Mouse (Mus musculus) C2C12 (cell line): ENCODE data around the gene Onecut1. TPM values are rescaled to one million over a fixed set of nuclear protein-coding genes. Genes with fewer than 3 reads are reported as not detected.

Source experiments
- H3K27me3 ChIP-seq: one replicate; pipeline ENCODE4 v1.6.1; 2011; ENCODE audit not compliant: control insufficient read depth, insufficient read depth, insufficient read length
- H3K36me3 ChIP-seq: one replicate; pipeline ENCODE4 v1.6.1; 2011; ENCODE audit not compliant: control insufficient read depth, insufficient read depth
- H3K4me3 ChIP-seq: one replicate; pipeline ENCODE4 v1.5.1; 2011; ENCODE audit warnings: mild to moderate bottlenecking, control low read depth; ENCODE audit not compliant: poor library complexity, insufficient read depth, severe bottlenecking
- H3K79me2 ChIP-seq: one replicate; pipeline ENCODE4 v1.6.1; 2011; ENCODE audit not compliant: control insufficient read depth, insufficient read depth
- H3K79me3 ChIP-seq: one replicate; pipeline ENCODE4 v1.6.1; 2011; ENCODE audit warnings: low read depth, control low read depth
- H3ac ChIP-seq: one replicate; pipeline ENCODE3; 2011; ENCODE audit warnings: low read depth; ENCODE audit not compliant: control insufficient read depth, insufficient read length
- CEBPB ChIP-seq: IDR thresholded peaks from one replicate; pipeline ENCODE4 v1.6.1; 2011; ENCODE audit warnings: low read depth, mild to moderate bottlenecking, control low read depth, moderate library complexity
- CTCF ChIP-seq: IDR thresholded peaks from one replicate; pipeline ENCODE4 v1.5.1; 2011; ENCODE audit not compliant: control insufficient read depth, insufficient read depth, insufficient read length
- FOSL1 ChIP-seq: IDR thresholded peaks from one replicate; pipeline ENCODE4 v1.8.0; 2011; ENCODE audit warnings: mild to moderate bottlenecking, low read length; ENCODE audit not compliant: poor library complexity, insufficient read depth, severe bottlenecking
- MAX ChIP-seq: IDR thresholded peaks from one replicate; pipeline ENCODE4 v1.6.1; 2011; ENCODE audit warnings: mild to moderate bottlenecking, control low read depth
- MYOD1 ChIP-seq: IDR thresholded peaks from one replicate; pipeline ENCODE4 v1.6.1; 2011; ENCODE audit warnings: low read depth; ENCODE audit not compliant: control insufficient read depth, insufficient read length
- MYOG ChIP-seq: IDR thresholded peaks from one replicate; pipeline ENCODE4 v1.6.1; 2011; ENCODE audit not compliant: control insufficient read depth, insufficient read length; ENCODE audit errors: extremely low read depth
- USF1 ChIP-seq: IDR thresholded peaks from one replicate; pipeline ENCODE4 v1.6.1; 2011; ENCODE audit warnings: low read depth, mild to moderate bottlenecking, control low read depth, moderate library complexity
- polyA plus RNA-seq: library from polyadenylated mRNA; unstranded; fragments of >200 nt; fragmentation: generic; extraction: Trizol; gene quantifications from one replicate; pipeline ENCODE4 v1.2.1, GENCODE M21; 2012; ENCODE audit warnings: missing spikeins

Gene Onecut1
- polyA plus RNA-seq, 1 experiment, result 0.01 TPM

DNA sequence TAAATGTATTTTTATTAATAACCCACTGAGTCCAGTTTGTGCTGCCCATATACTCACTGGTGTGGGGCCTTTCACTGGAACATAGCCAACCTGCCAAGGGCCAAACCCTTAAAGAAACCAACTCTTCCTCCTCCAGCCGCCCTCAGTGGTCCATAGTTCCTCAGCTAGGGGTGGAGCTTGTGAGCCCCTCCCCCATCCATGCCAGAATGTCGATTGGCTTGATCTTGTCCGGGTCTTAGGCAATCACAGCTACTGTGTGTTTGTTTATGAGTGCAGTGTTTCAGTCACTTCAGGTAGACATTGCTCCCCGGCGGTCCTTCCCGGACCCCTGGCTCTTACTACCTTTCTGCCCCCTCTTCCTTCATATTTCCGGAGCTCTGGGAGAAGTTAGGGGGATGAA, 35.0 kb downstream of the Onecut1 start:
- no peaks in the 10 kb centered on the region for H3K36me3 ChIP-seq
- H3K4me3 ChIP-seq, result no peak overlapping the region

DNA sequence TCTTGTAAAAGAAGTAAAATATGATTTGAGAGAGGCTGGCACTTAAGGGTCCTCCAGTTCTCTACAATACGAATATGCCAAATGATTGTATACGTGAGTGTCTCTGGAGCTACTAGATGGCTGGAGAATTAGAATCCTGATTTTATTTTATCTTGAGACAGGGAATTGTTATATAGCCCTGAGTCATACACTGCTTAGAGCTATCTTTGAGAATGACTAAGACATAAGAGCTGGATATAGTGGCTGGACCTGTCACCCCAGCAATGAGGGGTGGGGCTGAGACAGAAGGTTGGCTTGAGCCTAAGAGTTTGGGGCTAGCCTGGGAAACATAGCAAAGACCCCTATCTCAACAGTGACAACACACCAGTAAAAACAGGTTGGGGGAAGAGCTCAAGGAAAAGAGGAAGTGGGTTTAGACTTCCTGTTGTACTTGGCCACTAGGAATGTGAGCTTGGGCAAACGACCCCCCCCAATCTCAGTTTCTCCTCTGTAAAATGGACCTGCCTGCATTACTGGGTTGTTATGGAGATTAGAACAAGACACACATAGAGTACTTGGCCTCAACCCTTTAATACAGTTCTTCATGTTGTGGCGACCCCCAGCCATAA, 35.8 kb downstream of the Onecut1 start:
- Histone ChIP-seq H3K36me3 (no peaks in the 10 kb centered on the region), H3K79me3 (no peaks in the 10 kb centered on the region)
- TF ChIP-seq CTCF (no peak), MYOG (no peak), USF1 (no peak), CEBPB (no peak), MAX (no peak), FOSL1 (no peak), MYOD1 (no peak)

More for the DNA sequence above, 35.0 kb downstream of the Onecut1 start:
- H3K27me3 ChIP-seq, result peaks cover 3% of the 10 kb centered on the region
- H3K79me3 ChIP-seq, result no peaks in the 10 kb centered on the region
- no peak overlapping the region for H3ac ChIP-seq
- TF ChIP-seq CTCF (no peak), MAX (no peak), USF1 (no peak), MYOD1 (no peak), MYOG (no peak), FOSL1 (no peak), CEBPB (no peak)
- H3K79me2 ChIP-seq, result no peaks in the 10 kb centered on the region

DNA sequence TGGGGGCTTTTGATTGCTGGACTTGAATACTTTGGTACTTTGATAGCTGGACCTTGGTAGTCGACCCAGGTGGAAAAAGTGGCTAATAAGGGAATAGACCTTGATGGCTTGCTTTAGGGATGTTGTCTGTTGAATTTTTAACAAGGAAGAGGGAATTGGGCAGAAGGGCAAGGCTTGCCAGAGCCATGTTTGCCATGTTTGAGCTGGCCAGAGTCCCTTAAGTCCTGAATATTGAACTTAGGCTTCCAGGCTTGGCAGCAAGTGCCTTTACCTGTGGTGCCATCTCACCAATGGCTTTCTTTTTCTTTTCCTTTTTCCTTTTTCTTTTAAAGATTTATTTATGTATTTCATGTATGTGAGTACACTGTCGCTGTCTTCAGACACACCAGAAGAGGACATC, 38.4 kb downstream of the Onecut1 start:
- H3K79me3 ChIP-seq, result no peaks in the 10 kb centered on the region
- H3K36me3 ChIP-seq, result no peaks in the 10 kb centered on the region
- no peak overlapping the region for H3K4me3 ChIP-seq
- no peak overlapping the region for H3ac ChIP-seq
- TF ChIP-seq CEBPB, result no peak
- TF ChIP-seq MYOD1, result no peak
- no peak for TF ChIP-seq MAX
- TF ChIP-seq USF1, result no peak
- no peak for TF ChIP-seq CTCF
- no peak for TF ChIP-seq MYOG
- TF ChIP-seq FOSL1, result no peak
- H3K27me3 ChIP-seq, result no peaks in the 10 kb centered on the region
- H3K79me2 ChIP-seq, result no peaks in the 10 kb centered on the region

More for the DNA sequence above, 35.8 kb downstream of the Onecut1 start:
- Histone ChIP-seq H3K79me2 (no peaks in the 10 kb centered on the region), H3ac (no peak overlapping the region), H3K27me3 (peaks cover 3% of the 10 kb centered on the region), H3K4me3 (no peak overlapping the region)

DNA sequence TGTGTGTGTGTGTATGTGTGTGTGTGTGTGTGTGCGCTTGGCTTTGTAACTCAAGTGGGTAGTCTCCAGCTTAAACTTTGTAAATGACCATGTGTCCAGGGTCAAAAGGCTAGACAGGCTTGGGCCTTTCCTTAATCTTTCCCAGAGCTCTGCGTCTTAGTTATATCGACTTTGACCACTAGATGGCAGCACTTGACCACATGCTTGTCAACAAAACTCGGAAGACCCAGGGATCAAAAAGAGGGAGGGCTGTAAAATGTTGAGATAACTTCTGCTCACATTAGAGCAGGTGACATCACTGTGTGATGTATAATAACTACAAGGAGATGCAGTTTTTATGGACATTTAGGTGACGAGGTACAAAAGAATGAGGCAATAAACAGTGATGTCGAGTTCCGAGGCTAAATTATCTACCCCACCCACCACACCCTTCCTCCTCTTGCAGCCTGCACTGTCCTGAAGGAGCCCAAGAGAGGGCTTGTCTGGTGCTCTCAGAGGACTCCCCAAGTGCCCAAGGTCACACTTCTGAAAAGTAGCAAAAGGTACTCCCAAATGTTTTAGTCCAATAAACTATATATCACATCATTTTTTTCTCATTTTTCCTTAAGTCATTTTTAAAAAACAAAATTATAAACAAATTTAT, 43.3 kb downstream of the Onecut1 start:
- Histone ChIP-seq H3ac (no peak overlapping the region), H3K27me3 (no peaks in the 10 kb centered on the region), H3K36me3 (no peaks in the 10 kb centered on the region), H3K79me3 (no peaks in the 10 kb centered on the region), H3K79me2 (no peaks in the 10 kb centered on the region), H3K4me3 (no peak overlapping the region)
- TF ChIP-seq MYOG, result no peak
- no peak for TF ChIP-seq MAX
- TF ChIP-seq USF1, result no peak
- no peak for TF ChIP-seq MYOD1
- TF ChIP-seq CEBPB, result no peak
- no peak for TF ChIP-seq CTCF
- TF ChIP-seq FOSL1, result no peak

DNA sequence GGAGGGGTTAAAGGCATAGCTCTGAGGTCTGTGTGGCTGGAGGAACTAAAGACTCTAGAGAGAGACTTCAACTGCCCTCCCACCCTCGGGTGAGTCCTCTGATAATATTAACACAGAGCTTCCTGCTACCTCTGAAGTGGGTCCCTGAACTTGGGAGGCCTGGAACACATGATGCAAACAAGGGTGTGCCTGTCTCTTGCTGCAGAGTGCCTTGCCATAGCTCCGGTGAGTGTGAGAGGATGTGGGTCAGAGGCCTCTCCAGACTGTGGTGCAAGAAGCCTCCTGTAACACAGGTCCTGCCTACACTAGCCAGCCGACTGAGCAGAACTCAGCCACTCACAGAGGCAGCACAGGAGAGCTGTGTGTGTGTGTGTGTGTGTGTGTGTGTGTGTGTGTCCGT, 45.2 kb downstream of the Onecut1 start:
- Histone ChIP-seq H3K79me2 (no peaks in the 10 kb centered on the region), H3K79me3 (no peaks in the 10 kb centered on the region), H3K27me3 (no peaks in the 10 kb centered on the region), H3K4me3 (no peak overlapping the region), H3ac (no peak overlapping the region), H3K36me3 (no peaks in the 10 kb centered on the region)
- TF ChIP-seq MYOG, result no peak
- TF ChIP-seq FOSL1, result no peak
- TF ChIP-seq MAX, result no peak
- TF ChIP-seq CEBPB, result no peak
- TF ChIP-seq USF1, result no peak
- no peak for TF ChIP-seq MYOD1
- TF ChIP-seq CTCF, result no peak
